Mouse (Mus musculus): ENCODE data around the gene Irf3.

Irf3 gene

DNA sequence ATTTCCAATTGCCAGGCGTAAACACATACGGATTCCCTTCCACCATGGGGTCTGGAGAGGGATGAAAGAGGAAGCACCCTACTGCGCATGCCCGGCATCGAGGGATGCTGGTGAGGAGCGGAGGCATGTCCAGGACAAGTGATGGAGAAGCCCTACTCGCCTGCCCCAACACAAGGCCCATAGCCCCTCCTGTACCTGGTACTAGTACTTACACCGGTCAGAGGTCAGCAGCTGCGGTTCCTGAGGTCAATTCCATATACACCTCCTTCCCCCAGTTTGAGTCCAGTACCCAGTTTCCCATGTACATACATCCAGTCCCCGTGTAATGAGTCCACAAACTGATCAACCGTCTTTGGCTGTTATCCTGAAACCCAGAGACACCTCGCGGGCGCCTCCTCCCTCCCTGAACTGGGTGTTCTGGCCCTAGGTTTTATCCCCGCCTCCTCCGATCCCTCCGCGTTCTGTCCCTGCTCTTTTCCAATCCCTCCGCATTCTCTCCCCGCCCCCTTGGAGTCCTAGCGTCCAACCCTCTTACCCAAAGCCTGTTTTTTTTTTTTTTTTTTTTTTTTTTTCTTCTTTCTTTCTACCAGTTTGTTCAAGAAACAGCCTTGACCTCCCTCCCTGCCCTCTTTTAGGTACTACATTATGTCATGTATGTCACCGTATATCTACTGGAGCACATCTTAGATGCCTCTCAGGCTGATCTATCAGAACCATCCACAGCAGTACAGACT, 22.9 kb upstream of the Irf3 start, which contains the start of gene Cpt1c:
Cpt1c (minus strand) TSS at position 469 of the 734 bp plus-strand sequence.
- DNase-seq (ENCODE audit: low spot score), result peak; percentile 45

- no peak for DNase-seq (ENCODE audit: low spot score)
Observed at GRCm38 (mm10) chr7:44975117-44975419, 22.4 kb upstream of the Irf3 start.

DNA sequence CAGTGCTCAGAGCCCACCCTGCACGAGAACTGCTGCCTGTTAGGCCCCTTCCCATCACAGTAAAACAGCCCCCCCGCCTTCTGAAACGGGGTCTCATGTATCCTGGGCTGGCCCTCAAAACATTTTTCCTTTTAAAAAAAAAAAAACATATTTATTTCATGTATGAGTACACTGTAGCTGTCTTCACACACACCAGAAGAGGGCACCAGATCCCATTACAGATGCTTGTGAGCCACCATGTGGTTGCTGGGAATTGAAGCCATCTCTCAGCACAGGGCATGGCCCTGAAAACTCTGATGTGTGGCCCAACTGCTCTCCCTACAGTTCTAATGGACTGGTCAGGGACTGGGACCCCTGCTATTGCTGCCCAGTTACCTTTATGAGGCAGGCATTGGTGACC, 19.1 kb upstream of the Irf3 start:
- no peak for DNase-seq (ENCODE audit: low spot score)

DNA sequence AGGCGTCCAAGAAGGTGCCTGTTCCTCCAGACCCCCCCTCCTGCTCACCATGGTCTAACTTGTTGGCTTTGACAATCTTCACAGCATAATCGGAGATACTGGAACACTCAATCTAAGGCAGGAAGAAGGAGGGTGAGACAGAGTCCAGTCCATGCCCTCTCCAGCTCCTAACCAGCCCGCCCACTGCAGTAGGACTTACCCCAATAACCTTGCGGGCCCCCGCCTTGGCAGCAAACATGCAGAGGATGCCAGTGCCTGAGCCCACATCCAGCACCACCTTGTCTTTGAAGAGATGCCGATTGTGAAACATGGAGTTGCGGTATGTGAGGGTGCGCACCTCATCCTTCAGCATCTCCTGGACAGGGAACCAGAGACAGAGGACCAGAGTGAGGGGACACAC, 15.9 kb upstream of the Irf3 start:
- no peak for DNase-seq (ENCODE audit: low spot score)

- DNase-seq (ENCODE audit: low spot score), result peak; percentile 80
Observed at GRCm38 (mm10) chr7:44983085-44983484, 14.4 kb upstream of the Irf3 start.

- DNase-seq (ENCODE audit: low spot score), result no peak
Observed at GRCm38 (mm10) chr7:44983944-44984832, 13.3 kb upstream of the Irf3 start.

DNA sequence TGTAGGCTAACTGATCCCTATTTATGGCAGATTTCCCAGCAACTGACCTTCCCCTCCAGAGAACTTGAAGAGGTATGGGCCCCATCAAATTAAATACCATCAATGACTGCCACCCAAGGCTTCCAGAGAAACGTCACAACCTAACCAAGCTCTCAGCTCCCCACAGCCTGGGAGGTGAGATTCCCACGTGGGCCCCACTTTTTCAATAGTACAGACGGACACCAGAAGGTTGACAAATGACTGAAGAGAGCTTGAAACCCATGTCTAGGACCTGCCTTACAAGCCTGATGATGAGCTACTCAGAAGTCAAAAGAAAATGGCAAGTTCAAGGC, 12.6 kb upstream of the Irf3 start:
- DNase-seq (ENCODE audit: low spot score), result no peak

- DNase-seq (ENCODE audit: low spot score), result no peak
Observed at GRCm38 (mm10) chr7:44985595-44986191, 11.8 kb upstream of the Irf3 start.

- peak; percentile 95 for DNase-seq (ENCODE audit: low spot score)
Observed at GRCm38 (mm10) chr7:44986192-44986878, 11.1 kb upstream of the Irf3 start, which contains the start of gene Prmt1. TSS of gene Prmt1 (minus strand) at chr7:44986568.

DNA sequence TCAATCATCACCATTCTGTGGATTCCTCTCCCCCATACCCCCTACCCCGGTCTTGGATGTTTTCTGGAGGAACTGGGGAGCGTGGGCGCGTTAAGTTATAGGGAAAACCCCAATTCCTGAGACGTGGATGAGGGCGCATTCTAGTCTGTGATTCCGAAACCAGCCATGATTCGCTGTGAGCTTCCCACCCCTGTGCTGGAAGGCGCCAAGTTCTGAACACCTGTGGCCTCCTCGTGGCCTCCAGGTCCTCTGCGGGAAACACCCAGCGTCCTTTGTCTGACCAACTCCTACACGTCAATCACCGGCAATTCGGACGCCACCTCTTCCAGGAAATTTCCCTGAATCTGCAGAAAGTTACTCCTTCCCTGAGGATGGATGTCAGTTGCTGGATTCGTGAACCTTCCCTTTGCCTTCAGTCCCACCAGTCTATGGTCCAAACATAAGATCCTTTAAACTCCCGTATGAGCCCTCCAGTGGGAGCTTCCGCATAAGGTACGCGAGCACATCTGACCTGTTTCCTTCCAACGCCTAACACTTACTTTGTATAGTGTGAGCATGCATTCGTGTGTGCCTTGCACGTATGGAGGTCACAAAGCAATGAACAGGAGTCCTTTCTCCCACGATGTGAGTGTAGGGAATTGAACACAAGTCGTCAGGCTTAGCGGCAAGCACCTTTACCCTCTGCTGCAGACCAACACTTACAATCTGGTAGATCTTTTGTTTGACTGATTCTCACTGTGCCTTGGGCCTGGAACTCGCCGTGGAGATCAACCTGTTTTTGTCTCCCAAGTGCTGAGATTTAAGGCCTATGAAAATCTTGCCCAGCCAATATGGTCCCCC, 10.3 kb upstream of the Irf3 start:
- no peak for DNase-seq (ENCODE audit: low spot score)

DNA sequence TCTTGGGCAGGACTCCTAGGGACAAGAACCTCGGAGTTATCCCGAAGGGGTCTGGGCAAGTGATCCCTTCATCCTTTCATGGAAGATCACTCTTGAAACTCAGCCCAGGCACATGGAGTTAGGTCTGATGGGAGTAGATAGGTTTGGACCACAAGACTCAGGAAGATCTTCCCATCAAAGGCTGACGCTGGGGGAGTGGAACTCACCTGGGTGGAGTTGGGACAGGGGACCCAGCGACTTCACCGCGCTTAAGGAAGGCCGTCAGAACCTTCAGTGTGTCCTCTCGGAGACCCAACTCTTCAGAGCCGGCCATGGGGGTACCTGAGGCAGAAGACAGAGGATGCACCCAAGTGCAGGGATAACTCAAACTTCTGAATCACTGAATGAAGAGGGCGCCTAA, 776 bp upstream of the Irf3 start:
- DNase-seq (ENCODE audit: low spot score), result no peak

- DNase-seq (ENCODE audit: low spot score), result no peak
Observed at GRCm38 (mm10) chr7:44997940-44998428, 536 bp downstream of the Irf3 start.

DNA sequence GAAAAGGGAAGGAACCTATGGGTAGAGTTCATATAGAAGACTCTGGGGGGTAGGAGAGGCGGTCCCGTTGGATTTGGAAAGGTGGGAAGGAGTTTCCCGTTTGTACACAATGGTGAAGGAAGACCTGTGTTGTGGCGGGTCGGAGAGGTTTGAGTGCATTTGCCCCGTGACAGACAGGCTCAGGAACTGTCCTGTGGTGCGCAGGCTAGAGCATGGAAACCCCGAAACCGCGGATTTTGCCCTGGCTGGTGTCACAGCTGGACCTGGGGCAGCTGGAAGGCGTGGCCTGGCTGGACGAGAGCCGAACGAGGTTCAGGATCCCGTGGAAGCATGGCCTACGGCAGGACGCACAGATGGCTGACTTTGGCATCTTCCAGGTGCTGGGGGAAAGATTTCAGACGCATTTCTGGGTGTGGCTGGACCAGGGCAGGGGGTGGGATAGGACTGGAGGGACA, 1.1 kb downstream of the Irf3 start, which contains the start of gene Bcl2l12:
Bcl2l12 (minus strand) TSS at position 212 of the 455 bp plus-strand sequence.
- DNase-seq (ENCODE audit: low spot score), result peak; percentile 30

DNA sequence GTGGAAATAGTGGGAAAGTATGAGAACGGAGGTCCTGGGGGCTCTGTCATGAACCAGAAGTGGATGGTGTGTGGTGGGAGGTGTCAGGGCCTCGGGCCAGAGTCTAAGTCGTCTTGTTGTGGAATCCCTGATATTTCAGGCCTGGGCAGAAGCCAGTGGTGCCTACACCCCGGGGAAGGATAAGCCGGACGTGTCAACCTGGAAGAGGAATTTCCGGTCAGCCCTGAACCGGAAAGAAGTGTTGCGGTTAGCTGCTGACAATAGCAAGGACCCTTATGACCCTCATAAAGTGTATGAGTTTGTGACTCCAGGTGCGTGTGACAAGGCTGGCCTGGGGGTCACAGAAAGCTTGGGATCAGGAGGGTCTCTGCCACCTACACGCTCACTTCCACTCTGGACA, 2.3 kb downstream of the Irf3 start:
- no peak for DNase-seq (ENCODE audit: low spot score)

DNA sequence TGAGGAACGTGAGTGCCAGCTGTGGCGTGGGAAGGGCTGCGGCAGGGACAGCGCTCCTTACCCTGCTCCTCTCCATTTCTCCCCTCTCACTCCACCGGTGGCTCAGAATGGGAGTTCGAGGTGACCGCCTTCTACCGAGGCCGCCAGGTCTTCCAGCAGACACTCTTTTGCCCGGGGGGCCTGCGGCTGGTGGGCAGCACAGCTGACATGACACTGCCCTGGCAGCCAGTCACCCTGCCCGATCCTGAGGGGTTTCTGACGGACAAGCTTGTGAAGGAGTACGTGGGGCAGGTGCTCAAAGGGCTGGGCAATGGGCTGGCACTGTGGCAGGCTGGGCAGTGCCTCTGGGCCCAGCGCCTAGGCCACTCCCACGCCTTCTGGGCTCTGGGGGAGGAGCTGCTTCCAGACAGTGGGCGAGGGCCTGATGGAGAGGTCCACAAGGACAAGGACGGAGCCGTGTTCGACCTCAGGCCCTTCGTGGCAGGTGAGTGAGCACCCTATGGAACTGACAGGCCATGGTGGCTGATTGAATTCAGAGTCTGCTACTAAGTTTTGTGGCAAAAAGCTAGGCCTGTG, 3.2 kb downstream of the Irf3 start:
- no peak for DNase-seq (ENCODE audit: low spot score)

- no peak for DNase-seq (ENCODE audit: low spot score)
Observed at GRCm38 (mm10) chr7:45002440-45002839, 5.0 kb downstream of the Irf3 start.

GRCm38 (mm10) chr7:45004546-45004945, 7.1 kb downstream of the Irf3 start:
- no peak for DNase-seq (ENCODE audit: low spot score)

DNA sequence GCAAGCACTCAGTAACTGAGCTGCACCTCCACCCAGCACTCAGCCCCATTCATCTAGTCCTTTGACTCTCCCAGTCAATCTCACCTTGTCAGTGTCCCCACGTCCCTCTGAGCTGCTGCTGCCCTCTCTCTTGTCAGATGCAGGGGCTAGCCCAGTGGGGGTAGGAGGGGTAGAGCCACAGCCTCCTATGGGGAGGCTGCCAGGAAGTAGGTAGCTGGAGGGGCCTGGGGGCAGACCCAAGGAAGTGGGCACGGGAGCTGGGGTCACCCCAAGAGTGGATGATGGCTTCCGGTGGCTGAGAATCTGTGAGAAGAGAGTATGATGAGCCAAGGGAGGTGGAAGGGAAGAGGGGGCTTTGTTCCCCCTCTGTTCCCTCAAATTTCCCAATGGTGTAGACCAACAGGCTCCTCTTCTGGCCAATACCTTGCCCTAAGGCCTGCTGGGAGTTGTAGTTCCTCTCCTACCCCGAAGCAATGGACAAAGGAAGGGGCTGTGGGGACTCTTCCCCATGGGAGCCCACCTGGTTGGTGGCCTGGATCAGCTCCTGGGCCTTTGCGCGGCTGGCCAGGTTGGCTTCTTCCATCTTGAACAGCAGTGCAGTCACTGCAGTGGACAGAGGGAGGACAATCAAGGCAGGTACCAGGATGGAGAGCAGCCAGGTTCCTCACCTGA, 8.0 kb downstream of the Irf3 start:
- DNase-seq (ENCODE audit: low spot score), result no peak

- no peak for DNase-seq (ENCODE audit: low spot score)
Observed at GRCm38 (mm10) chr7:45006503-45006902, 9.1 kb downstream of the Irf3 start.

DNA sequence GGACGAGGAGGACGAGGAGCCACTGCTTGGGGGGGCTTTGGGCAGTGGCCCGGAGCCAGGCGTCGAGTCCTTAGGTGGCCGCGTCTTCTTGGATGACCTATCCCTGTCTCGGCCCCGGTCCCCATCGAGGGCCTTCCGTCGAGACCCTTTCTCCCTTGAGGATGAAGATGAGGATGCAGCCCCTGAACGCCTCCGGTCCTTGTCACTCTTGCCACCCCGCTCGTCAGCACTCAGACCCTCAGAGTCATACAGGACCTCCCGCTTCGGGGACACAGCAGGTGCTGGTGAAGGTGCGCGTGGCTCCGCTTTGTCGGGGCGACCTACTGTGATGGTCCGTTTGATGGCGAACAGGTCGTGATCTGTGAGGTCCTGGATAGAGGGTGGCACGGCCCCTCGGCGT, 9.7 kb downstream of the Irf3 start:
- DNase-seq (ENCODE audit: low spot score), result no peak

Data from spleen, adult 12 weeks (tissue).